ENCODE assay signal across 8 mouse cellular contexts in the genomic region with DNA sequence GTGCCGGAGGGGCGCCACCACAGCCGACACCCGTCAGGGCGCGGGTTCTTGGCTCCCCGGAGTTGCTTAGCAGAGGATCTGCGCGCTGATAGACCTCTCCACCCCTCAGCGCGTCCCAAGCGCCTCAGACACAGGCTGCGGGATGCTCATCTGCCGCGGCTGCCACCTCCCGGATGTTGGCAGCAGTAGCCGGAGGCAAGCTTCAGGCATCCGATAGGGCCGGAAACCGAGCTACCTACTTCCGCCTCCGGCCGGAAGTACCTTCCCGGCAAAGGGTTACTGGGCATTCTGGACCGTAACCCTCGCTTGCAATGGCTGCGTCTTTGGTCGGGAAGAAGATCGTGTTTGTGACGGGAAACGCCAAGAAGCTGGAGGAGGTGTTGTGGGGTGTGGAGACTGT. TPM values are rescaled to one million over a fixed set of nuclear protein-coding genes. Genes with fewer than 3 reads are reported as not detected.
DNase-seq lines count a peak whose midpoint lies in the region; ATAC-seq and TF ChIP-seq lines count a peak whose summit lies in the region.

A gene (plus strand): TSS at position 52 of the 400 bp plus-strand sequence.

- peak within 1 kb of the TSS; percentile 72 for H3K4me3 ChIP-seq in embryonic facial prominence, embryonic 13.5 days
- H3K4me3 ChIP-seq in heart, adult 2 months = peak within 1 kb of the TSS; percentile 60
- H3K4me3 ChIP-seq in limb, embryonic 14.5 days (replicated peaks; ENCODE audit: low read length) = peak within 1 kb of the TSS; percentile 67
- peak within 1 kb of the TSS; percentile 69 for H3K4me3 ChIP-seq in midbrain, postnatal 0 days (ENCODE audit: low read depth, low read length)

- peaks cover 22% of the 10 kb centered on the region for H3K36me3 ChIP-seq in embryonic facial prominence, embryonic 13.5 days
- no peaks in the 10 kb centered on the region for H3K36me3 ChIP-seq in heart, adult 2 months (ENCODE audit: control insufficient read depth, insufficient read depth, low read length)
- H3K36me3 ChIP-seq in limb, embryonic 14.5 days (ENCODE audit: control insufficient read depth, insufficient read depth, low read length) = peaks cover 16% of the 10 kb centered on the region
- H3K36me3 ChIP-seq in midbrain, postnatal 0 days (ENCODE audit: insufficient read depth, low read length) = peaks cover 12% of the 10 kb centered on the region

- TF ChIP-seq POLR2A in heart, adult 2 months (IDR thresholded peaks at IDR 0.05; ENCODE audit: insufficient read depth, low read depth, low read length) = peak; percentile 87
- peak; percentile 42; the same call in 1 of the 2 replicates for TF ChIP-seq POLR2A in limb, embryonic 14.5 days (IDR thresholded peaks at IDR 0.05; ENCODE audit: borderline replicate concordance, extremely low read depth, insufficient read depth, insufficient read length)

- peak within 1 kb of the TSS; percentile 90 for H3K4me2 ChIP-seq in embryonic facial prominence, embryonic 13.5 days
- H3K4me2 ChIP-seq in limb, embryonic 14.5 days (replicated peaks; ENCODE audit: low read depth, low read length, severe bottlenecking) = peak within 1 kb of the TSS; percentile 89
- H3K4me2 ChIP-seq in midbrain, postnatal 0 days (ENCODE audit: low read depth, low read length, poor library complexity, severe bottlenecking) = peak within 1 kb of the TSS; percentile 85

- no peaks in the 10 kb centered on the region for H3K9me3 ChIP-seq in embryonic facial prominence, embryonic 13.5 days
- no peaks in the 10 kb centered on the region for H3K9me3 ChIP-seq in limb, embryonic 14.5 days (ENCODE audit: control insufficient read depth, low read length)
- no peaks in the 10 kb centered on the region for H3K9me3 ChIP-seq in midbrain, postnatal 0 days (ENCODE audit: low read length)

- ATAC-seq in embryonic facial prominence, embryonic 13.5 days (ENCODE audit: insufficient number of reproducible peaks, insufficient read depth, low FRiP score, low TSS enrichment, low read depth) = no peak
- peak; percentile 63 for ATAC-seq in limb, embryonic 14.5 days (ENCODE audit: low FRiP score, low read depth)
- ATAC-seq in midbrain, postnatal 0 days (ENCODE audit: low FRiP score) = peak; percentile 72

- H3K27me3 ChIP-seq in embryonic facial prominence, embryonic 13.5 days = no peaks in the 10 kb centered on the region
- no peaks in the 10 kb centered on the region for H3K27me3 ChIP-seq in heart, adult 2 months (ENCODE audit: control insufficient read depth, insufficient read depth, low read length)
- no peaks in the 10 kb centered on the region for H3K27me3 ChIP-seq in limb, embryonic 14.5 days (ENCODE audit: control insufficient read depth, insufficient read depth, low read length)
- no peaks in the 10 kb centered on the region for H3K27me3 ChIP-seq in midbrain, postnatal 0 days (ENCODE audit: insufficient read depth, low read length)

- WGBS in embryonic facial prominence, embryonic 13.5 days = under 1% methylated on average over 31 of the region's 31 CpGs
- WGBS in heart, adult 2 months = 0% methylated on average over 31 of the region's 31 CpGs
- 1% methylated on average over 31 of the region's 31 CpGs for WGBS in limb, embryonic 14.5 days
- WGBS in midbrain, postnatal 0 days = under 1% methylated on average over 31 of the region's 31 CpGs

- DNase-seq in 3T3-L1 (ENCODE audit: low read depth, low spot score) = peak; percentile 95
- DNase-seq in adrenal gland, postnatal 36 days = peak; percentile 90 to 93
- DNase-seq in heart, adult 2 months = peak; percentile 87 to 91
- DNase-seq in kidney, adult 9 months = peak; percentile 88
- DNase-seq in limb, embryonic 14.5 days (ENCODE audit: low spot score) = peak; percentile 91
- DNase-seq in midbrain, postnatal 0 days (ENCODE audit: low spot score) = peak; percentile 94
- peak; percentile 74 to 80 for DNase-seq in spleen, postnatal 14 days (ENCODE audit: low spot score in 2 of 2)

- no peaks in the 10 kb centered on the region; the same call in none of the 2 replicates for H3K79me2 ChIP-seq in heart, adult 2 months (replicated peaks; ENCODE audit: control insufficient read depth, insufficient read depth, low read length)

- H3K4me1 ChIP-seq in embryonic facial prominence, embryonic 13.5 days = peaks cover 36% of the 10 kb centered on the region
- peaks cover 14% of the 10 kb centered on the region for H3K4me1 ChIP-seq in heart, adult 2 months (ENCODE audit: control insufficient read depth, insufficient read depth, low read length)
- peaks cover 24% of the 10 kb centered on the region for H3K4me1 ChIP-seq in limb, embryonic 14.5 days (ENCODE audit: control insufficient read depth, insufficient read depth, low read length)
- H3K4me1 ChIP-seq in midbrain, postnatal 0 days (ENCODE audit: insufficient read depth, low read length) = peaks cover 18% of the 10 kb centered on the region; the same call in 1 of the 2 replicates

- intact Hi-C loops in heart, adult 2 months (cut with DNase I) = loop anchor here (10.0 kb wide), 1 partner anchor 243 kb away; a partner anchor contains a TSS

- TF ChIP-seq CTCF in heart, adult 2 months (IDR thresholded peaks at IDR 0.05) = peak; percentile 68
- TF ChIP-seq CTCF in midbrain, postnatal 0 days (IDR thresholded peaks at IDR 0.05) = peak; percentile 79

- peak within 1 kb of the TSS; percentile 87 for H3K27ac ChIP-seq in embryonic facial prominence, embryonic 13.5 days
- peak within 1 kb of the TSS; percentile 90 for H3K27ac ChIP-seq in heart, adult 2 months
- H3K27ac ChIP-seq in limb, embryonic 14.5 days (replicated peaks; ENCODE audit: low read depth, low read length) = peak within 1 kb of the TSS; percentile 80
- H3K27ac ChIP-seq in midbrain, postnatal 0 days (ENCODE audit: low read depth, low read length) = peak within 1 kb of the TSS; percentile 67

- TF ChIP-seq EP300 in heart, adult 2 months (IDR thresholded peaks at IDR 0.05; ENCODE audit: insufficient read depth, low read depth, low read length) = peak; percentile 71; the same call in 1 of the 2 replicates

- H3K9ac ChIP-seq in embryonic facial prominence, embryonic 13.5 days = peak within 1 kb of the TSS; percentile 82
- peak within 1 kb of the TSS; percentile 81 for H3K9ac ChIP-seq in heart, adult 2 months (ENCODE audit: low read depth, low read length)
- peak within 1 kb of the TSS; percentile 59 for H3K9ac ChIP-seq in limb, embryonic 14.5 days (ENCODE audit: low read depth, low read length, severe bottlenecking)
- H3K9ac ChIP-seq in midbrain, postnatal 0 days (replicated peaks; ENCODE audit: low read length, poor library complexity, severe bottlenecking) = peak within 1 kb of the TSS; percentile 74

RNA-seq across cellular contexts. Expression of the gene that starts here (rescaled TPM):
- total RNA-seq in adrenal gland, postnatal 36 days (2021) = 10 to 100 TPM; 28.1 to 31.2 TPM
- polyA plus RNA-seq in embryonic facial prominence, embryonic 13.5 days (2015; fragmentation: Nextera tagmentation; extraction: Ambion mirVana) = 118 and 126 TPM in 2 replicates
- 10 to 100 TPM; 14.9 to 16.8 TPM for total RNA-seq in heart, adult 2 months (2021)
- polyA plus RNA-seq in heart, adult 2 months (2012; rRNA removed) = 24.0 and 31.6 TPM in 2 replicates
- polyA plus RNA-seq in limb, embryonic 14.5 days (2012; rRNA removed) = 81.7 and 82.6 TPM in 2 replicates
- polyA plus RNA-seq in limb, embryonic 14.5 days (2014; fragmentation: Nextera tagmentation; extraction: Ambion mirVana) = 99.4 and 104 TPM in 2 replicates
- total RNA-seq in midbrain, postnatal 0 days (2014; rRNA removed) = 140 and 160 TPM in 2 replicates
- 126 and 130 TPM in 2 replicates for polyA plus RNA-seq in midbrain, postnatal 0 days (2015; fragmentation: Nextera tagmentation; extraction: Ambion mirVana)
